Mouse (Mus musculus): ENCODE measurements at regions not wholly inside any gene's neighbourhood (a gene's known extent, or its start where the extent isn't known, plus 50 kb on each side); places are given as distances from the start of the nearest gene placed in this dataset.

DNA sequence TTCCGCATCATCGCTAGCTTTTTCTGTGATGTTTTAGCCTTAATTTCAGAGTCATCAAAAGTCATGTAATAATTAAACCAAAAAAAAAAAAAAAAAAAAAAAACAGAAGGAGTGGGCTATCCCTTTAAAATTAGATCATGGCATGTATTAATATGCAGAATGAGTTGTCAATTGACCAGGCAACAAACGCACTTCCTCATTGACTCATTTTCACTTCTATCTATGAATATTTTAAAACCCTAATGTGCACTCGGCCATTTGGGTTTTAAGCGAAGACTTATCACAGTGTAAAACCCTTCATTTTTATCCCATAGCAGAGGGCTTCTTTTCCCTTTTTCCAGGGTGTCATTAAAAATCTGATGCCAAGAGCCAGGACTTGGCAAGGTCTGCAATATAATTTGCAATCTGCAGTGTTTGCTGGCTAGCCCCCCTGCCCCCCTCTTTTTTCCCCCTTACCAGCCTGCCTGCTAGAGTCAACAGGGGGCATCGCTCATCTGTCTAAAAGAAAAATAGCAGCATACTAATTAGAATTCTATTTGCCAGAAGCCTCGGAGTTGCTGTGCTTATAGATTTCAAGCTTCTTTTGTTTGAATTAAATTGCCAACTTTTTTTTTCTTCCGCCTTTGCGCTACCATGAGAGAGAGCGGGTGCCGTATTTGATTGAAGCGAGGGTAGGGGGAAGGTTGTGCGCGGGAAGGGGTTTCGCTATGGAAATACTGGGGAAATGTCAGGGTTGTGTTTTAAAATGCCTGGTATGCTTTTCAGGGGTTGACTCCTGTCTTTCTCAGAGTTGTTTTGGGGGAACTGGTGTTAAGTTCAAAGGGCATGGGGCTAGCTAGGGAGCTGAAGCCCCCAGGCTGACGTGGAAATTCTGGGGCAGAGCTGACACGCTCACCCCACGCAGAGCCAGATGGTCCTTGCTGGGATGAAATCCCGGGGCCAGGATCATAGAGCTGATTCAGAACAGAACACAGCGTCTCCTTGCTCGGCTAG is 248.3 kb downstream of the Nr2f2 start:
- DNase-seq (ENCODE audit: low spot score in 2 of 2) = peak; percentile 30 to 65

GRCm38 (mm10) chr7:70109013-70109412 is 257.5 kb downstream of the Nr2f2 start:
- DNase-seq (ENCODE audit: low spot score in 2 of 2) = no peak

- DNase-seq (ENCODE audit: low spot score in 2 of 2) = no peak
Measured at GRCm38 (mm10) chr7:70105024-70105423, 261.5 kb downstream of the Nr2f2 start.

GRCm38 (mm10) chr7:70104486-70104885 is 262.0 kb downstream of the Nr2f2 start:
- peak in 1 of 2 experiments; percentile 1 for DNase-seq (ENCODE audit: low spot score in 2 of 2)

GRCm38 (mm10) chr7:70103680-70104079 is 262.9 kb downstream of the Nr2f2 start:
- DNase-seq (ENCODE audit: low spot score in 2 of 2) = no peak

DNA sequence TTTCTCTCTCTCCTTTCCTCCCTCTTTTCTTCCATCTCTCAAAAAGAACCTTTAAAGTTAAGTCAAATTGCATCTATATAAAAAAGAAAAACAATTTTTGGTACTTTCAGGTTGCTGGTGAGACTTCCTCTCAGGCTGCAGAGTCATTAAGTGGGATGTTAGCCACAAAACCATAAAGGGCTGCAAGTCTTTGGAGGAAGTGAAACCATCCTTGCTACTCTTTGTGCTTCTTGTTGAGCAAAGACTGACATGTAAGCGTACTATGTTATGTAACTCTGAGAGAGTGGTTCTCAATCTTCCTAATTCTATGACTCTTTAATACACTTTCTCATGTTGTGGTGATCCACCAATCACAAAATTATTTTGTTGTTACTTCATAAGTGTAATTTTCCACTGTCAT is 267.5 kb downstream of the Nr2f2 start:
- DNase-seq (ENCODE audit: low spot score in 2 of 2) = no peak

DNA sequence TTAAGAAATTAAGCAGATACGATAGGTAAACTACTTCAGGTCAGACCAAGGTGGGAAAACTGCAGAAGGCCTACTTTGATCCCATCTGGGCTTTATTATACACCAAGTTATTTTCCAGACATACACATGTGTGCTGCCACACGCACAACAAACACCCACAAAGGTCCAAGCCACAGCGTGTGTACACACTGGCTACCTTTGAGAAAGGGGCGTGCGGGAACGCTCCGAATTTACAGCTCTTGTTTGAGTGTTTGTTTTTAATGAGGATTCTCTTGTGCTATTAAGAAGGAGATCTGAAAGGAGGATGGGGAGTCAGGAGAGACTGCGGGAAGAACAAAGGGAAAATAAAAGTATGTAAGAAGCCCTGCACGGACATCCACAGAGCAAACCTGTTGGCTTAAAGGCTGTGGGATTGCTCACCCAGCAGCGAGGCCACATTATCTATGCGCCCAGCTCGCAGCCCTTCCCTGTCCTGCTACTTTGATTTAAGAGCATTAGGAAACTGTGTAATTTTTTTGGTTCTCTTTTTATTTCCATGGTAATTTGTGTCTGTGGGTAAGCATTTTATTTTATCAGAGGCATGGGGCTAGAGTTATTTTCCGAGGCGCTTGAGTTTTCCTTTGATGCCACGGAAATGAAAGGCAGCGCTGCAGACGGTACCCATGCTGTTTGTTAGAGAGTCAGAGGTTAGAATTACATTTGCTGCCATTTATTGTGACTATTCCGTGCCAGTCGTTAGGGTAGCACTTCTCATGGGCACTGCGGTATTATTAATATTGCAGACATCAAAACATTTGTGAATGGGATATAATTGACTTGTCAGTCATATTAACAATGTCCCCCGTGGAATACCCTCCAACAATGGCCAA is 272.4 kb downstream of the Nr2f2 start:
- DNase-seq (ENCODE audit: low spot score in 2 of 2) = no peak

DNA sequence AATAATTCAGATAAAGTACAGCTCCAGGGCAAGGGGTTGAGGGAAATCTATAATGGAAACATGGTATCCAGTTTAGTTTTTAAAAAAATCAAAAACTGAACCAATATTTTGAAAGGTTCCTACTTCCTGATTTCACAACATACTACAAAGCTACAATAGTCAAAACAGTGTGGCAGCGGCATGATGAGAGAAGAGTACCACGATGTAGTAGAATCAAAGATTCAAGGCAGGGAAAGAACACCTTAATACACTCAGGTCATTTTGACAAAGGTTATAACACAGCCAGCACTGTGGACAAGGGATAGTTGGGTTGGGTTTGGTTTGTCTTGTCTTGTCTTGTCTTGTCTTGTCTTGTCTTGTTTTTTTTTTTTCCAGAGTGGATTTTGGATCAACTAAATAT is 274.4 kb downstream of the Nr2f2 start:
- no peak for DNase-seq (ENCODE audit: low spot score in 2 of 2)

GRCm38 (mm10) chr7:70089121-70089520 is 277.4 kb downstream of the Nr2f2 start:
- no peak for DNase-seq (ENCODE audit: low spot score in 2 of 2)

DNA sequence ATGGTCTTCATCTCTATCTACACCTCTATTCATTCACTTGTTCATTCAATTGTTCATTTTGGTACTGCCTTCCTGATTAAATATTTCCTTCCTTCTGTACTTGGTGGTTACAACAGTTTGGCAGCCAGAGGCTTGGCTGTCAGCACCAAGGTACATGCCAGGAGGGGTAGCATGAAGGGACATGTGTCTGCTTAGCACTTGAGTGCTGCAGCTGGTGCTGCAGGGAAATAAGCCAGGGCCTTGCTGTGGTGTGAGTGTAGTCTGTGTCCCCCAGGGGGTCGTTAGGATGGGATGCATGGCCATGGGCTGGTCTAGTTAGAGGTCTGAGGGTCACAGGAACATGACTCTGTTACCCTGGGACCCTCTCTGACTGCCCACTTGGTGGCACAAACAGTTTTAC is 296.9 kb downstream of the Nr2f2 start:
- no peak for DNase-seq (ENCODE audit: low spot score in 2 of 2)

DNA sequence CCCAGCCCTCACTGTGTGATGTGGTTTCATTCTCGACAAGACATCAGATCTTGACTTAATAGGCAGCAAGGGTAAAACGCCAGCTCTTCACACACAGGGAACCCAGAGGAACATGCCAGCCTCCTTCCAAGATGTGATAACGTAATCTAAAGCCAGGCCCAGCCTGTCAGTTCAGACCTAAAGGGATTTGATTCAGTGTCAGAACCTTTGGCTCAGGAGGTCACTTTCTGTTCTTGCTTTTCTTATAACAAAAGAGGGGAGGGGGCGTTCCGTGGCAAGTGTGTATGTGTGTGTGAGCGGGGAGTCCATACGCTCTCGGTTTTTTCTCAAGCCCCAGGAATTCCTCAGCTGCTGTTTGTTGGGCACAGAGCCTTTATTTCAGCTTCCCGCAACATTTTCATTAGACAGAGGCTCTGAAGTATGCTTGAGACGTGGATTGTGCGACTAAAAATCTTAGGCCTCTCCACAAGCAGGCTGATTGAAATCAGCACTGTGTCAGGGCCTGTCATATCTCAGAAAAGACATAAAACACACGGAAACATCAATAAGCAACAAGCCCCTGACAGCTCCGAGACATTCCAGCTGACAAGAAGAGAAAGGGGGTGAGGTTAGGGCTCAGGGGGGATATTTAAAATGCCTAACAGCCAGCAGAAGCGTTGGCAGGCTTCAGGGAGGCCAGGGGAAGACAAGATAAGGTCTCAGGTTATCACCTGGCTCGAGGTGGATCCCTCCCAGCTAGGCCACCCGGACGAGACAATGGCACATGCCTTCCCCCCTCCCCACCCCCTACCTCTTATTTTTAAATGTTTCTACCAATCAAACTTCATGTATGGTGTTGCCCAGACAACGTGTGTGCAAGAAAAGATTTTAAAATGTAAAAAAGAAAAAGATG is 298.5 kb downstream of the Nr2f2 start:
- DNase-seq (ENCODE audit: low spot score in 2 of 2) = no peak

GRCm38 (mm10) chr7:70067071-70067470 is 299.5 kb downstream of the Nr2f2 start:
- no peak for DNase-seq (ENCODE audit: low spot score in 2 of 2)

GRCm38 (mm10) chr7:70066448-70066847 is 300.1 kb downstream of the Nr2f2 start:
- DNase-seq (ENCODE audit: low spot score in 2 of 2) = no peak

GRCm38 (mm10) chr7:70065471-70066130 is 300.9 kb downstream of the Nr2f2 start:
- DNase-seq (ENCODE audit: low spot score in 2 of 2) = no peak

GRCm38 (mm10) chr7:70047415-70047753 is 319.2 kb downstream of the Nr2f2 start:
- no peak for DNase-seq (ENCODE audit: low spot score in 2 of 2)

DNA sequence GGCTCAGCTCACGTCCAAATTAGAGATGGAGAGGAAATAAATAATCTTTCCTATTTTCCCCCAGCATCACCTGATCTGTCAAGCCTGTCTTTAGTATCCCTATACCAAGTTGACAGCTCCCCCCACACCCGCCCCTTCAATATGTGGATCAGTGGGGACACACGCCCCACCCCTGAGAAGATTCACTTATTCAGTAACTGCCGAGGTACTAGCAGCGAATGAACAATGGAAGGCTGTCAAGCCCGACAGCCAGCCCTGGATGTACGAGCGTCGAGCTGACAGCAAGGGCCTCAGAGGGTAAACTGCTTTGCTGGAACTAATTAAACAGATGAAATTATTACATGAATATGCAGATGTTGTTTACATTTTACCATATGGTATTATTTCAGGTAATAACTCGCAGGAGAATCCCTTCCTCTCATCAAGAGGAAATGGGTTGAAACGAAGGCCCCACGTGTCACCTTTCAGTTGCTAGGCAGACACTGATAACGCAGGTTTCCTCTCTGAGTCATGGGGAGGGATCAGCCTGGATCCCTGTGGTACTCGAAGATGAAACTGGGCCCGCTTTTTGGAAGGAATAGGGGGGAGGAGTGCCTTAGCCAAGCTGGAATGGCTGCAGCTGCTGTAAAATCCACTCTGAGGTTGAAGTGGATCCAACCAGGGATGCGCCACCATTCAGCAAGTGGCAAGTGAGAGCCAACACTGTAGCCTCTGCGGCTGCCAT is 319.7 kb downstream of the Nr2f2 start:
- no peak for DNase-seq (ENCODE audit: low spot score in 2 of 2)

DNA sequence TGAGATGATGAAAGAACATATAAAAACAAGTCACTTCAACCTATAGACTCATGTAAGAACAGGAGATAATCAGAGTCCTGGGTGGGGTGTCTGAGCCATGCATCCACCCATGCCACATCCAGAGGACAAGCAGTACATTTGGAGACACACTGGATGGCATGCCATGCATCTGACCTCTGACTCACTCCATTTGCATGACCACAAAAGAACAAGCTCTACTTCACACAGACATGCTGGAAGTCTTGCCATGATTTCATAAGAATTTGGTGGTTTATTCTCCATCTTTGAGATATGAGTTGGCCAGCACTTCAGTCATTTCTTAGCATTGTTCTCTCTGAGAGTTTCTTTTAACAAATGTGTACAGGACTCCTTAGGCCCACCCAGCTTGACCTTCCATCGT is 329.5 kb downstream of the Nr2f2 start:
- no peak for DNase-seq (ENCODE audit: low spot score in 2 of 2)

- no peak for DNase-seq (ENCODE audit: low spot score in 2 of 2)
Measured at GRCm38 (mm10) chr7:70032857-70033256, 333.7 kb downstream of the Nr2f2 start.

GRCm38 (mm10) chr7:70029311-70029710 is 337.2 kb downstream of the Nr2f2 start:
- no peak for DNase-seq (ENCODE audit: low spot score in 2 of 2)

DNA sequence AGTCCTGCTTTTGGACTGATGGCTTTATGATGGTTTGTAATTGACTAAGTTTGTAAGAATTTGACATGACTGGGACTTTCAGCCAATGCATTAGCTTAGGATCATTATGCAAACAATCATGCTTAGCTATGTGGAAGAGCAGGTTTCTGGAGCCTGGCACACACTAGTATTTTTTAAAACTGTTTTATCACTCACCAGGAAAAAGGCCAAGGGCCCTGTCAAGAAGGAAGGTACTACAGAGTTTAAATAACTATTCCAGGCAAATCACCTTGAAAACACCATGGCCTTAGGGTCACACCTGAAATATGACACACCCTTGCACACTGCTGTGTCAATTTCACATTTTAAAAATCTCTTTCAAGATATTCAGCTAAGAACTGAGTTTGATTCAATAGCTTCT is 341.0 kb downstream of the Nr2f2 start:
- no peak for DNase-seq (ENCODE audit: low spot score in 2 of 2)
